Mouse (Mus musculus): ENCODE data around the gene Cd276. TPM values are rescaled to one million over a fixed set of nuclear protein-coding genes. Genes with fewer than 3 reads are reported as not detected.

Cd276 gene
- total RNA-seq, 1 experiment, result 23.4 TPM

- Histone ChIP-seq H3K27ac (ENCODE audit: insufficient read depth, low read depth, low read length, poor library complexity, severe bottlenecking) (no peak overlapping the region), H3K4me1 (ENCODE audit: control insufficient read depth in 2 of 2, insufficient read depth in 2 of 2, low read length in 2 of 2, poor library complexity in 1 of 2) (no peaks in the 10 kb centered on the region), H3K36me3 (ENCODE audit: control insufficient read depth, insufficient read depth, low read length, poor library complexity, severe bottlenecking) (no peaks in the 10 kb centered on the region), H3K9me3 (ENCODE audit: control insufficient read depth, insufficient read depth, low read depth, low read length) (no peaks in the 10 kb centered on the region), H3K9ac (ENCODE audit: insufficient read depth, low read depth, low read length, poor library complexity, severe bottlenecking) (no peak overlapping the region), H3K4me3 (ENCODE audit: insufficient read depth in 1 of 2, low read depth in 1 of 2, low read length in 2 of 2, poor library complexity in 1 of 2, severe bottlenecking in 1 of 2) (no peak overlapping the region)
- TF ChIP-seq CHD2 (IDR thresholded peaks at IDR 0.05; ENCODE audit: low read depth, low read length) (no peak), ZC3H11A (IDR thresholded peaks at IDR 0.05; ENCODE audit: borderline replicate concordance, low read depth, low read length) (no peak), MAFK (IDR thresholded peaks at IDR 0.05; ENCODE audit: insufficient read depth, low read depth, low read length) (no peak), HCFC1 (IDR thresholded peaks at IDR 0.05; ENCODE audit: borderline replicate concordance, insufficient read depth, low read length) (no peak), ZNF384 (IDR thresholded peaks at IDR 0.05; ENCODE audit: low read depth, low read length) (no peak)
- in situ Hi-C loops (cut with MboI; ENCODE audit: low sequenced_read_pairs in 2 of 2, unreplicated experiment in 2 of 2), result no loop called here
- no peak for DNase-seq (ENCODE audit: low read depth, low spot score)
Observed at GRCm38 (mm10) chr9:58519953-58520352, 35.3 kb downstream of the Cd276 start.

GRCm38 (mm10) chr9:58517866-58518750, 37.1 kb downstream of the Cd276 start:
- Histone ChIP-seq H3K4me1 (ENCODE audit: control insufficient read depth in 2 of 2, insufficient read depth in 2 of 2, low read length in 2 of 2, poor library complexity in 1 of 2) (no peaks in the 10 kb centered on the region), H3K4me3 (ENCODE audit: insufficient read depth in 1 of 2, low read depth in 1 of 2, low read length in 2 of 2, poor library complexity in 1 of 2, severe bottlenecking in 1 of 2) (no peak overlapping the region), H3K9me3 (ENCODE audit: control insufficient read depth, insufficient read depth, low read depth, low read length) (no peaks in the 10 kb centered on the region), H3K36me3 (ENCODE audit: control insufficient read depth, insufficient read depth, low read length, poor library complexity, severe bottlenecking) (no peaks in the 10 kb centered on the region), H3K27ac (ENCODE audit: insufficient read depth, low read depth, low read length, poor library complexity, severe bottlenecking) (no peak overlapping the region), H3K9ac (ENCODE audit: insufficient read depth, low read depth, low read length, poor library complexity, severe bottlenecking) (no peak overlapping the region)
- no peak for DNase-seq (ENCODE audit: low read depth, low spot score)
- in situ Hi-C loops (cut with MboI; ENCODE audit: low sequenced_read_pairs in 2 of 2, unreplicated experiment in 2 of 2), result no loop called here
- no peak for TF ChIP-seq CHD2 (IDR thresholded peaks at IDR 0.05; ENCODE audit: low read depth, low read length)

GRCm38 (mm10) chr9:58516480-58516879, 38.8 kb downstream of the Cd276 start:
- H3K4me1 ChIP-seq (ENCODE audit: control insufficient read depth in 2 of 2, insufficient read depth in 2 of 2, low read length in 2 of 2, poor library complexity in 1 of 2), result no peaks in the 10 kb centered on the region
- no peak for DNase-seq (ENCODE audit: low read depth, low spot score)
- TF ChIP-seq CHD2 (IDR thresholded peaks at IDR 0.05; ENCODE audit: low read depth, low read length) (no peak), ZNF384 (IDR thresholded peaks at IDR 0.05; ENCODE audit: low read depth, low read length) (no peak), MAFK (IDR thresholded peaks at IDR 0.05; ENCODE audit: insufficient read depth, low read depth, low read length) (no peak), HCFC1 (IDR thresholded peaks at IDR 0.05; ENCODE audit: borderline replicate concordance, insufficient read depth, low read length) (no peak), ZC3H11A (IDR thresholded peaks at IDR 0.05; ENCODE audit: borderline replicate concordance, low read depth, low read length) (no peak)
- H3K27ac ChIP-seq (ENCODE audit: insufficient read depth, low read depth, low read length, poor library complexity, severe bottlenecking), result no peak overlapping the region
- in situ Hi-C loops (cut with MboI; ENCODE audit: low sequenced_read_pairs in 2 of 2, unreplicated experiment in 2 of 2), result no loop called here
- H3K9me3 ChIP-seq (ENCODE audit: control insufficient read depth, insufficient read depth, low read depth, low read length), result no peaks in the 10 kb centered on the region
- H3K4me3 ChIP-seq (ENCODE audit: insufficient read depth in 1 of 2, low read depth in 1 of 2, low read length in 2 of 2, poor library complexity in 1 of 2, severe bottlenecking in 1 of 2), result no peak overlapping the region
- H3K36me3 ChIP-seq (ENCODE audit: control insufficient read depth, insufficient read depth, low read length, poor library complexity, severe bottlenecking), result no peaks in the 10 kb centered on the region
- no peak overlapping the region for H3K9ac ChIP-seq (ENCODE audit: insufficient read depth, low read depth, low read length, poor library complexity, severe bottlenecking)

- H3K9ac ChIP-seq (ENCODE audit: insufficient read depth, low read depth, low read length, poor library complexity, severe bottlenecking), result no peak overlapping the region
- no peaks in the 10 kb centered on the region for H3K9me3 ChIP-seq (ENCODE audit: control insufficient read depth, insufficient read depth, low read depth, low read length)
- in situ Hi-C loops (cut with MboI; ENCODE audit: low sequenced_read_pairs in 2 of 2, unreplicated experiment in 2 of 2), result no loop called here
- H3K36me3 ChIP-seq (ENCODE audit: control insufficient read depth, insufficient read depth, low read length, poor library complexity, severe bottlenecking), result no peaks in the 10 kb centered on the region
- TF ChIP-seq ZNF384 (IDR thresholded peaks at IDR 0.05; ENCODE audit: low read depth, low read length), result no peak
- no peak for TF ChIP-seq HCFC1 (IDR thresholded peaks at IDR 0.05; ENCODE audit: borderline replicate concordance, insufficient read depth, low read length)
- TF ChIP-seq ZC3H11A (IDR thresholded peaks at IDR 0.05; ENCODE audit: borderline replicate concordance, low read depth, low read length), result no peak
- TF ChIP-seq CHD2 (IDR thresholded peaks at IDR 0.05; ENCODE audit: low read depth, low read length), result no peak
- TF ChIP-seq MAFK (IDR thresholded peaks at IDR 0.05; ENCODE audit: insufficient read depth, low read depth, low read length), result no peak
- H3K4me1 ChIP-seq (ENCODE audit: control insufficient read depth in 2 of 2, insufficient read depth in 2 of 2, low read length in 2 of 2, poor library complexity in 1 of 2), result no peaks in the 10 kb centered on the region
- no peak overlapping the region for H3K27ac ChIP-seq (ENCODE audit: insufficient read depth, low read depth, low read length, poor library complexity, severe bottlenecking)
- H3K4me3 ChIP-seq (ENCODE audit: insufficient read depth in 1 of 2, low read depth in 1 of 2, low read length in 2 of 2, poor library complexity in 1 of 2, severe bottlenecking in 1 of 2), result no peak overlapping the region
- no peak for DNase-seq (ENCODE audit: low read depth, low spot score)
Observed at GRCm38 (mm10) chr9:58513749-58514148, 41.5 kb downstream of the Cd276 start.

All from ES-E14 (cell line).